Mouse (Mus musculus): ENCODE results near the gene Pgf. TPM values are rescaled to one million over a fixed set of nuclear protein-coding genes. Genes with fewer than 3 reads are reported as not detected.
A peak's percentile ranks its signal among the peaks of the same experiment; 100 is the strongest.

Pgf gene
- polyA plus RNA-seq, 1 experiment = 0.84 TPM

- no peak overlapping the region for H3K27ac ChIP-seq (ENCODE audit: insufficient read depth, low read length)
- 33% methylated on average over 8 of the region's 8 CpGs for WGBS
- H3K4me1 ChIP-seq (ENCODE audit: control insufficient read depth, insufficient read depth, insufficient read length) = peaks cover 12% of the 10 kb centered on the region
- no peak for DNase-seq (ENCODE audit: low read depth in 1 of 2, low spot score in 2 of 2)
- H3K36me3 ChIP-seq (ENCODE audit: control insufficient read depth, insufficient read depth, low read length) = no peaks in the 10 kb centered on the region
- no peak overlapping the region for H3K4me3 ChIP-seq (ENCODE audit: extremely low read depth, insufficient read depth, insufficient read length)
- H3K27me3 ChIP-seq (ENCODE audit: control insufficient read depth, insufficient read depth, low read length) = no peaks in the 10 kb centered on the region
- TF ChIP-seq POLR2A (IDR thresholded peaks at IDR 0.05; ENCODE audit: low read depth, low read length) = no peak
- no peak for TF ChIP-seq CTCF (IDR thresholded peaks at IDR 0.05; ENCODE audit: extremely low read depth, insufficient read depth, insufficient read length, insufficient replicate concordance)
Measured at GRCm38 (mm10) chr12:85182345-85182643, 4.7 kb upstream of the Pgf start.

GRCm38 (mm10) chr12:85181475-85182344 lies 4.1 kb upstream of the Pgf start:
- Histone ChIP-seq H3K4me1 (ENCODE audit: control insufficient read depth, insufficient read depth, insufficient read length) (peaks cover 14% of the 10 kb centered on the region), H3K36me3 (ENCODE audit: control insufficient read depth, insufficient read depth, low read length) (no peaks in the 10 kb centered on the region), H3K27ac (ENCODE audit: insufficient read depth, low read length) (no peak overlapping the region), H3K4me3 (ENCODE audit: extremely low read depth, insufficient read depth, insufficient read length) (no peak overlapping the region), H3K27me3 (ENCODE audit: control insufficient read depth, insufficient read depth, low read length) (no peaks in the 10 kb centered on the region)
- no peak for DNase-seq (ENCODE audit: low read depth in 1 of 2, low spot score in 2 of 2)
- TF ChIP-seq CTCF (IDR thresholded peaks at IDR 0.05; ENCODE audit: extremely low read depth, insufficient read depth, insufficient read length, insufficient replicate concordance) (no peak), POLR2A (IDR thresholded peaks at IDR 0.05; ENCODE audit: low read depth, low read length) (no peak)
- WGBS = 25% methylated on average over 17 of the region's 17 CpGs

GRCm38 (mm10) chr12:85178294-85178693 lies 704 bp upstream of the Pgf start:
- 84% methylated on average over 2 of the region's 2 CpGs for WGBS
- H3K27me3 ChIP-seq (ENCODE audit: control insufficient read depth, insufficient read depth, low read length) = no peaks in the 10 kb centered on the region
- peaks cover 14% of the 10 kb centered on the region for H3K4me1 ChIP-seq (ENCODE audit: control insufficient read depth, insufficient read depth, insufficient read length)
- no peaks in the 10 kb centered on the region for H3K36me3 ChIP-seq (ENCODE audit: control insufficient read depth, insufficient read depth, low read length)
- H3K27ac ChIP-seq (ENCODE audit: insufficient read depth, low read length) = no peak overlapping the region
- no peak overlapping the region for H3K4me3 ChIP-seq (ENCODE audit: extremely low read depth, insufficient read depth, insufficient read length)
- no peak for DNase-seq (ENCODE audit: low read depth in 1 of 2, low spot score in 2 of 2)
- TF ChIP-seq POLR2A (IDR thresholded peaks at IDR 0.05; ENCODE audit: low read depth, low read length) (no peak), CTCF (IDR thresholded peaks at IDR 0.05; ENCODE audit: extremely low read depth, insufficient read depth, insufficient read length, insufficient replicate concordance) (no peak)

- Histone ChIP-seq H3K27me3 (ENCODE audit: control insufficient read depth, insufficient read depth, low read length) (no peaks in the 10 kb centered on the region), H3K4me1 (ENCODE audit: control insufficient read depth, insufficient read depth, insufficient read length) (peaks cover 7% of the 10 kb centered on the region), H3K27ac (ENCODE audit: insufficient read depth, low read length) (no peak overlapping the region), H3K4me3 (ENCODE audit: extremely low read depth, insufficient read depth, insufficient read length) (peak overlapping the region; percentile 36; the same call in 1 of the 2 replicates), H3K36me3 (ENCODE audit: control insufficient read depth, insufficient read depth, low read length) (no peaks in the 10 kb centered on the region)
- WGBS = 2% methylated on average over 32 of the region's 32 CpGs
- DNase-seq (ENCODE audit: low read depth in 1 of 2, low spot score in 2 of 2) = peak; percentile 15 to 25
- TF ChIP-seq POLR2A (IDR thresholded peaks at IDR 0.05; ENCODE audit: low read depth, low read length) = no peak
- TF ChIP-seq CTCF (IDR thresholded peaks at IDR 0.05; ENCODE audit: extremely low read depth, insufficient read depth, insufficient read length, insufficient replicate concordance) = no peak
Measured at GRCm38 (mm10) chr12:85176846-85177523, 605 bp downstream of the Pgf start.

- Histone ChIP-seq H3K4me3 (ENCODE audit: extremely low read depth, insufficient read depth, insufficient read length) (no peak overlapping the region), H3K36me3 (ENCODE audit: control insufficient read depth, insufficient read depth, low read length) (no peaks in the 10 kb centered on the region), H3K27ac (ENCODE audit: insufficient read depth, low read length) (no peak overlapping the region), H3K4me1 (ENCODE audit: control insufficient read depth, insufficient read depth, insufficient read length) (peaks cover 7% of the 10 kb centered on the region), H3K27me3 (ENCODE audit: control insufficient read depth, insufficient read depth, low read length) (no peaks in the 10 kb centered on the region)
- DNase-seq (ENCODE audit: low read depth in 1 of 2, low spot score in 2 of 2) = no peak
- WGBS = 81% methylated on average over 11 of the region's 11 CpGs
- TF ChIP-seq POLR2A (IDR thresholded peaks at IDR 0.05; ENCODE audit: low read depth, low read length) (no peak), CTCF (IDR thresholded peaks at IDR 0.05; ENCODE audit: extremely low read depth, insufficient read depth, insufficient read length, insufficient replicate concordance) (no peak)
Measured at GRCm38 (mm10) chr12:85175926-85176845, 1.4 kb downstream of the Pgf start.

- DNase-seq (ENCODE audit: low read depth in 1 of 2, low spot score in 2 of 2) = no peak
- Histone ChIP-seq H3K27ac (ENCODE audit: insufficient read depth, low read length) (no peak overlapping the region), H3K4me3 (ENCODE audit: extremely low read depth, insufficient read depth, insufficient read length) (no peak overlapping the region), H3K36me3 (ENCODE audit: control insufficient read depth, insufficient read depth, low read length) (no peaks in the 10 kb centered on the region), H3K27me3 (ENCODE audit: control insufficient read depth, insufficient read depth, low read length) (no peaks in the 10 kb centered on the region), H3K4me1 (ENCODE audit: control insufficient read depth, insufficient read depth, insufficient read length) (peaks cover 7% of the 10 kb centered on the region)
- TF ChIP-seq POLR2A (IDR thresholded peaks at IDR 0.05; ENCODE audit: low read depth, low read length) = no peak
- no peak for TF ChIP-seq CTCF (IDR thresholded peaks at IDR 0.05; ENCODE audit: extremely low read depth, insufficient read depth, insufficient read length, insufficient replicate concordance)
- 86% methylated on average over 16 of the region's 16 CpGs for WGBS
Measured at GRCm38 (mm10) chr12:85175087-85175675, 2.4 kb downstream of the Pgf start.
